Mouse (Mus musculus): ENCODE measurements around the gene Wnt10a.
"Not testable (repeated sequence)": the region's sequence is repeated elsewhere in the genome, so short reads cannot be mapped to it uniquely, and the experiment has no call there.

The Wnt10a gene

GRCm38 (mm10) chr1:74818509-74818908, 27.2 kb downstream of the Wnt10a start:
- no peak for DNase-seq

- not testable (repeated sequence) for DNase-seq
Measured at GRCm38 (mm10) chr1:74823598-74823997, 32.3 kb downstream of the Wnt10a start.

- DNase-seq, result no peak
Measured at GRCm38 (mm10) chr1:74824518-74825302, 33.4 kb downstream of the Wnt10a start.

GRCm38 (mm10) chr1:74830061-74830460, 38.7 kb downstream of the Wnt10a start:
- no peak for DNase-seq

- DNase-seq, result no peak
Measured at GRCm38 (mm10) chr1:74833255-74833654, 41.9 kb downstream of the Wnt10a start.

- DNase-seq, result no peak
Measured at GRCm38 (mm10) chr1:74843090-74843489, 51.8 kb downstream of the Wnt10a start.

GRCm38 (mm10) chr1:74846341-74846740, 55.0 kb downstream of the Wnt10a start:
- DNase-seq, result no peak

GRCm38 (mm10) chr1:74848946-74849345, 57.6 kb downstream of the Wnt10a start:
- no peak for DNase-seq

- DNase-seq, result no peak
Measured at GRCm38 (mm10) chr1:74850251-74850650, 58.9 kb downstream of the Wnt10a start.

- DNase-seq, result no peak
Measured at GRCm38 (mm10) chr1:74851001-74851775, 59.9 kb downstream of the Wnt10a start.
